Mouse (Mus musculus) embryo, embryonic 11.5 days (tissue): ENCODE measurements around the gene Lrrc8c.

Experiments
- DNase-seq: peaks from one replicate; pipeline ENCODE4 v3.0.0-alpha.2; 2012; ENCODE audit warnings: low read depth, low spot score

Lrrc8c gene

DNA sequence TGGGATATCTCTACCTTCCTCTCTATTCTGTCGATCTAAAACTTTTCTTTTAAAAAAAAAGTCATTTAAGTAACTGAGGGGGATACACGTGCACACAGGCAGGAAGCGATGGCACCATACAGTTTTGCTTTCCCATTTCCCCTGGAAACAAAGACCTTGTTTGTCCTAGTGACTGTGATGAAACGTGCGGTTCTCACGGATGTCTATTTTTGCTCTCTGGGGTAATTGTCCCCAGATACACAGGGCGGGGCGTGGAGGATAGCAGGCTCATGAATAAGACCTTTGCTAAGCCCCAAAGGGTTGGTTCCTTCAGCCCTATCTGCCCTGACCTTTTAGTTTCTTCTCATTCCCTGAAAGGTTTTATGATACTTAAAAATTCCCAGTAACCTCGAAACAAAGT lies 79.7 kb downstream of the Lrrc8c start:
- no peak for DNase-seq

DNA sequence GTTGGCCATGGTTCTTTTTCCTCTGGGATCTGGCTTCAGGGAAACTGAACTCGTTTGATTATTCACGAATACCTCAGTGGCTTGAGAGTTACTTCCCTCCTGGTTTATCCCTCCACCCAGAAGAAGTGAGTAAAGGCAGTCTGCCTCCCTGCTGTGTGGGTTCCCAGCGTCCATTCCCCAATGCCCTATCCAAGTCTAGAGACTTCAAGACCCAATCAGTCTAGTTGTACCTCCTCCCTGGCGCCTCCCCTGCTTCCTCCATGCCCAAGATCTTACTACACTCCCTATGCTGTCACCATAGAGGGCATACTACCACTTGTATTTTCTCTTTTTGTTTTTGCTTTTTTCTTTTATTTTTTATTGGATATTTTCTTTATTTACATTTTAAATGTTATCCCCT lies 80.1 kb downstream of the Lrrc8c start:
- no peak for DNase-seq

DNA sequence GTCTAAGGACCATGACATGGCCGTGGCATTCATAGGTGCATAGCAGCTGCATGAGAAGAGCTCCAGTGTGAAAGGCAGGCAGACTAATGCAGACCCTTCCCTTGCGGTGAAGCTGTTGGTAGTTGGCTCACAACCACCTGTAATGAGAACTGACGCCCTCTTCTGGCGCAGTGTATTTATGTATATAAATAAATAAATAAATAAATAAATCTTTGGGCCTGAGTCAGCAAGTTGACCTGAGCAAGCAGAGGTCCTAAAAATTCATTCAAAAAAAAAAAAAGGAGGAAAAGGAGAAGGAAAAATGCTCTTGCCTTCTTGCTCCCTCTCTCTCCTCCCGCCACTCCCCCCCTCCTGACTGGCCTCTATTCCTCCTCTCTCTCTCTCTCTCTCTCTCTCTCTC lies 81.8 kb downstream of the Lrrc8c start:
- DNase-seq = no peak

GRCm38 (mm10) chr5:105602585-105602984 lies 83.4 kb downstream of the Lrrc8c start:
- DNase-seq = no peak

- no peak for DNase-seq
Observed at GRCm38 (mm10) chr5:105605736-105606135, 86.5 kb downstream of the Lrrc8c start.

DNA sequence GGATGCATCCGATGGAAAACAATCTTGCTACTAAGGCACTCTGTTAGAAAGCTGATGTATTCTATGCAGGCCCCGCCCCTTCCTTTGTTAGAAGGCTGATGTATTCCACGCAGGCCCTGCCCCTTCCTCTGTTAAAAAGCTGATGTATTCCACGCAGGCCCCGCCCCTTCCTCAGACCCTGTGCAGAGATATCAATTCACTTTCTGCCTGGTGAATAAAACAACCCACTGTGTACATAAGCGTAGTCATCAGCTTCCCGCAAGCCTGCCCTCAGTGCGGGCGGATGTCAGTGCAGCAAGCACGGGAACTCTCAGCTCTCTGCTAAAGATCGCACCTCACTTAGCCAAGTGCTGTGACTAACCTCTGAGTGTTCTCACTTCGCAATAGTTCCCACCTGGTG lies 90.5 kb downstream of the Lrrc8c start:
- DNase-seq = no peak

DNA sequence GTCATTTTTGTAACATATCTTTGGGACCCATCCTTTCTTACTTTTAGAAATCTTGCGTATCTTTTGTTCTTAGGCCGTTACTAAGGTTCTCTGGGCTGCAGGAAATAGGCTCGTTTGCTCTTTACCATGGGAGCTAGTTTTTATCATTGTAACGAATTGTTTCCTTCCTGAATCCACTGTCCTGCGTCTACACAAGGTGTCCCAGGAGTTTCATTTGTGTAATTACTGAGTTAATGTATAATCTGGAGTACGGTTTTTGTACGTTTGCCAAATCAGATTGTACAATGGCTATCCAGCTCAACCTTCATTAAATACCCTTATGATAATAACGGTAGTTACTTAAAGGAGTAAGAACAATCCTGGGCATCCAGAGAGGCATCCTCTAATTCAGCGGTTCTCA lies 93.8 kb downstream of the Lrrc8c start:
- DNase-seq = no peak

DNA sequence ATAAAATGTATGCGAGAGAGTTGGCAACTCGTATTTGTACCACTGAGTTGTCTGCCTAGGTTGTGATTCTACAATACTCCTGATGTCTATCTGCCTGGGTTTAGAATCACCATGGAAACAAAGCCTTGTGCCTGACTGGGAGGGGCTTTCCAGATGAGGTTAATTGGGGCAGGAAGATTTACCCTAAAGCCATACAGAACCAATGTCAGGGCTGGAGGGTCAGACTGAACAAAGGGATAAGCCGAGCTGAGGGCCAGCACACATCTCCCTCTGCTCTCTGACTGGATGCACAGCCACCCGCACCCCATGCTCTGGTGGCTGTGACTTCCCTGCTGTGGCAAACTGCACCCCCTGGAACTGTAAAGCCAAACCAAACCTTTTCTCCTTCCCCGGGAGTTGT lies 94.8 kb downstream of the Lrrc8c start:
- DNase-seq = no peak

- no peak for DNase-seq
Observed at GRCm38 (mm10) chr5:105614682-105615434, 95.7 kb downstream of the Lrrc8c start.

DNA sequence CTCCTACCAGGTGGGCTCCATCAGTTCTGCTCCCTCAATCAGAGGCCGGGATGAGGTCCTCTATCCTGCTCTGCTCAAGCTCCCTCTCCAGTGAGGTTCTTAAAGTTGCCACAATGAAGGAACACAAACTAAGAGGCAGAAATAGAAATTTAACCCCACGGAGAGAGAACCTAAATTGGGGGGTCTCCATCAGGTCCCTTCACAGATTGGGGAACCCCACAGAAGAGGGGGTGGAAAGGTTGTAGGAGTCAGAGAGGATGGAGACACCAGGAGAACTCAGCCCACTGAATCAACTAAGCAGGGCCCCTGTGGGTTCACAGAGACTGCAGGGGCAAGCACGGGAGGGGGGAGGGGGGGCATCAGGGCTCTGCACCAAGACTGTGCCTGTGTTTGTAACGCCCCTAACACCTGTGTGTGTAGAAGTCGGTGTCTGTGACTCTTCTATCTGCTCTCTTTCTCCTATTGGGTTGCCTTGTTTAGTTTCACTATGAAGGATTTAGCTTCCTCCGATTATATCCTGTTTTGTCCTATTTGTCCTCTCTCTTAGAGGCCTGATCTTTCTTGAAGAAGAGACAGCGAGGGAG lies 96.8 kb downstream of the Lrrc8c start:
- no peak for DNase-seq

- no peak for DNase-seq
Observed at GRCm38 (mm10) chr5:105616538-105616937, 97.3 kb downstream of the Lrrc8c start.

DNA sequence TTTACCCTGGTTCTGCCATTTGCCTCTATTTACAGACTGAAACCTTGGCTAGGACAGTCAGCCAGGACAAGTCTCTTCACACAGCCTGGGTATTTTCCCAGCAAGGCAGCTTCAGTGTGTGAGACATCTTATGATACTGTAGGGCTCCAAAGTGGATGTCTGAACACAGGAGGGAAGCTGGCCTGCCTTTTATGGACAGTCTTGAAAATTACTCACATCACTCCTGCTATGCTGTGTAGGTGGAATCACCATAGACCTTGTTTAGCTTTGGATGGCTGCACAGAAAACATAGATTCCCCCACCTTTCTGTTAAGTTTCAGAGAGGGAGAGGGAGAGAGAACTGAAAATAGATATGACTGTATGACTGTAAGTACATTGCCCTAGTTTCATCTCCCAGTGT lies 99.3 kb downstream of the Lrrc8c start:
- no peak for DNase-seq

DNA sequence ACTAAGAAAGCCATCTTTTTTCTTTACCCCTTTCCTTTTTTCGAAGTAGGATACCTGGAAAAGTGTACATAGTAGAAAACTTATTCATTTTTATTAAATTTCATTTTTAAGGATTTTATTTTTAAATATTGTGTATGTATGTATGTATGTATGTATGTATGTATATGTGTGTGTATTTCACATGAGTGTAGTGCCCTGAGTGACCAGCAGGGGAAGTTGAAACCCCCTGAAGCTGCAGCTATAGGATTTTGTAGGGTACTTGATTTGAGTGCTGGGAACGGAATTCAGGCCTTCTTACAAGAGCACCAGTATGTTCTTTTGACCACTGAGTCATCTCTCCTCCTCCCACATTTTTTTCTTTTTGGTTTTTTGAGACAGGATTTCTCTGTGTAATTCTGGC lies 100.5 kb downstream of the Lrrc8c start:
- no peak for DNase-seq

- DNase-seq = no peak
Observed at GRCm38 (mm10) chr5:105620505-105621116, 101.4 kb downstream of the Lrrc8c start.

DNA sequence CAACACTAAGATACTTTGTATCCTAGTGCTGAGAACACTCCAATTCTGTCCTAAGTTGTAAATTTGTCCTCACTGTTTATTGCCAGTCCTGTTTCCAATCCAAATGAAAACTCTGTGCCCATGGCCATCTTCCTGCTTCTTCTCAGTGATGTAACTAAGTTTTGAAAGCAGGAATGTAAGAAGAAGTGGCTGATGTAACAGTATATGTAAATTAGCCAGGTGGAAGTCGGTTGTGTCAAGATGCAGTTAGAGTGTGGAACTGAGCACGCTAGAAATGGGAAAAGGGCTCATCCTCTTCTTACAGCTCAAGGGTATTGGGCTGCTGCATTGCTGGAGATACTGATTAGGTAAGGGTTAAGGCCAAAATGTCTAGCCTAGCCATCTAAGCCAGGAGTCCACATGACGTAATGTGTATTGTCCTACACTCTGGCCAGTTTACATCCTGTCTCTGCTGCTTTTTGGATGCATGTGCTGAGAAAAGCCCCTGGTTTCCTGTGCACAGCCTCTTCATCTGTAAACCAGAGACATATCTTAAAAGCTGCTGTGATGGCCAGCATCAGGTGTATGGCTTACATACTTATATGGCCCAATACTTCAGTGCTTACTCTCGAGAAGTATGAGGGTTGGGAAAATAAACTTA lies 104.0 kb downstream of the Lrrc8c start:
- no peak for DNase-seq

- no peak for DNase-seq
Observed at GRCm38 (mm10) chr5:105624257-105624656, 105.1 kb downstream of the Lrrc8c start.

- no peak for DNase-seq
Observed at GRCm38 (mm10) chr5:105625504-105626150, 106.4 kb downstream of the Lrrc8c start.

DNA sequence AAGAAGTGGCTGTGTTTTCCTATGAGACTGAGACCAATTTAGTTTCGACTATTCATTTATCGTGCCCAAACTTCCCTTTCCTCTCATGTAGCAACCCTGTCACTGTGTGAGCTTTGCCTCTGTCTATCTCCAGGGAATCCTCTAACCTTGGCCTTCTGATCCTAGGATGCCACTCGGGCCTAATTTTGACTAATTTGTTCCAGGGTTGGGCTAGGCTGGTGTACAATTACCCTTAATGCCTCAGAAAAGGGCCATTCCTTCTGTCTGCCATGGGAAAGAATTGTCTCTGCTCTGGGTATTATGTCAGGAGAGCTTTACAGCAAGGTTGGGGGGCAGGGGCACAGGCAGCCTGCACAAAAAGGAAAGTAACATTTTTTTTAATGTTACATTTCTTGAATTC lies 107.2 kb downstream of the Lrrc8c start:
- no peak for DNase-seq

- no peak for DNase-seq
Observed at GRCm38 (mm10) chr5:105627093-105627492, 107.9 kb downstream of the Lrrc8c start.

DNA sequence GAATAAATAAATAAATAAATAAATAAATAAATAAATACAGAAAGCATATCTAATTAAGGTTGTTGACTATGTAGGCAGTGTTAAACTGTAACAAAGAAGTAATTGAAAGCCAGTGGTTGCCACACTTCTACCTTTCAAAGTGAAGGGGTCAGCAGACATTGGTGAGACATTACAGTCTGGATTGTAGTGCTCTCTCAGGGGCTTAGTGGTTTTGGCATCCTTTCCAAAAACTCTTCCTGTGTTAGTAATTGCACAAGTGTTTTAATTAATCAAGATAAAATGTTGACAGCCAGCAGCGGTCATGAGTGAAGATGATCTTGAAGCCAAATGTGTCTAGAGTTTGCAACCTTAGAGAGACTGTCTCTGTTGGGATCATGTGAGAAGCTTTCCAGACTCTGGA lies 110.8 kb downstream of the Lrrc8c start:
- no peak for DNase-seq

- no peak for DNase-seq
Observed at GRCm38 (mm10) chr5:105632066-105632465, 112.9 kb downstream of the Lrrc8c start.

DNA sequence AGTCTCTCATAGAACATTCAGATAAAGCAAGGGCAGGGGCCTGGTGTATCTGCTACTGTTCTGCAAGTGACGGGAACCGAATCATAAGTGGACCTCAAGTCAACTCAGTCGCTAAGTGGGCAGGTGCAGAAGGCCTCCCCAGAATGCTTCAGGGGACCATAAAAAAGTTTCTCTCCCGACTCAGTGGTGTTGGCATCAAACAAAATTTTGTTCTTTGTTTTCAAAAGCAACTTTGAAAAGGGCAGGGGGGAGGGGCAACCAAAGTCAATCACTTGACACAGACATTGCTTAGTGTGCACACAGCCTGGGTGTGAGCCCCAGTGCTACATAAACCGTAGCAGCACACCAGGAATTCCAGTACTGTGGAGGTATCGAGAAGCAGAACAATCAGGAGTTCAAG lies 116.4 kb downstream of the Lrrc8c start:
- DNase-seq = no peak
